Mouse (Mus musculus) urinary bladder, postnatal 36 days (tissue): ENCODE data around the gene Gm5416.
"Not testable (repeated sequence)": the region's sequence is repeated elsewhere in the genome, so short reads cannot be mapped to it uniquely, and the experiment has no call there.

Experiments used
- DNase-seq, 2 experiments: peaks; one replicate each; pipeline ENCODE4 v3.0.0; 2022; ENCODE audit warnings: low spot score in 2 of 2, mixed read lengths in 1 of 2

Gm5416 gene

DNA sequence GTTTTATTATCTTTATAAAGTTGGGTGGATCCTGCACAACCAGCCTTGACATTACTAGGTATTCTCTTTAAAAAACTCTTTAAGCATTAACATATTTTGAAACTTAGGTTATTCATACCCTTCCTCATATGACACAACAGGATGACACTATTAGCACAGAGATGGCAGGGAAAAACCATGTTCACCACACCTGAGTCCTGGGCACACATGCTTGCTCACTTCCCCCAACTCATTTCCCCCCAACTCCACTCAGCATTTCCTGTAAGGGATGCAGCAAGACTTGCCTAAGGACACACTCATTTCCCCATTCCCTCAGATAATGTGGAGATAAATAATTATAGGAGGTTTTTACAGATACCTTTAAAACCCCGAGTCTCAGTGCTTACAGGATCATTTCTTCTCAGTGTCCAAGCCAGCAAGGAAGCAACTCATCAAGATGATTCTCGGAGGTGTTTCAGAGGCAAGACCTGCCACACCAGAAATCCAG lies at the start of gene Gm5416:
Gene Gm5416, plus strand, starts transcription at position 437 of the 487 bp plus-strand sequence.
- DNase-seq: no peak

DNA sequence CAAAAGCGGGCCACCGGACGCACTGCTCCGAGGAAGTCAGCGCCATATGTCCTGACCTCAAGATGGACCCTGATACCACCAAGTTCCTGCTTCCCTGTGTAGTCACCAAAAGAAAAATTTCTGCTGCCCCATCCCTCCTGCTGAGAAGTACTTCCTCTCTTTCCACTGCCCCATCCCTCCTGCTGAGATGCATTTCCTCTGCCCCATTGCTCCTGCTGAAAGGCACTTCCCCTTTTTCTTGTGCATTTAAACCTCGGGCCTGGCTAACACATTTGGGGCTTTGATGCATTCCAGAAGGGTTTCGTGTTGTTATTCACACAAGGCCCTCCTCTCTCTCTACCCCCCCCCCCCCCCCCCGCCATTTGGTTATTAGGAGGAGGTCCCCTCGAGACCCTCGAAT lies 42.4 kb upstream of the Gm5416 start:
- not testable (repeated sequence) for DNase-seq

DNA sequence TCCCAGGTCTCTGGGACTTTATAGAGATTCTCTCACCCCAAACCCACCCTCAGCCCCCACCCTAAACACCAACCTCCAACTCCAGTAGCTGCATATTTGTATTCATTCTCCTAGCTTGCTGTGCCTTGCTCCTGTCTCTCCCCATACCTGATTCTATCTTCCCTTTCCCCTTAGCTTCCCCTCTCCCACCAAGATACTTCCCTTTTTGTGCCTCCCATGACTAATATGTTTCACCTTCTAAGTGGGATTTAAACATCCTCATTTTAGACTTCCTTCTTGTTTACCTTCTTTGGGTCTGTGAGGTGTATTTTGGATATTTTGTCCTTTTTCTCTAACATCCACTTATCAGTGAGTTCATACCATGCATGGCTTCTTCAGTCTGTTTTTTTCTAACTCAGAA lies 34.1 kb upstream of the Gm5416 start:
- DNase-seq: no peak

DNA sequence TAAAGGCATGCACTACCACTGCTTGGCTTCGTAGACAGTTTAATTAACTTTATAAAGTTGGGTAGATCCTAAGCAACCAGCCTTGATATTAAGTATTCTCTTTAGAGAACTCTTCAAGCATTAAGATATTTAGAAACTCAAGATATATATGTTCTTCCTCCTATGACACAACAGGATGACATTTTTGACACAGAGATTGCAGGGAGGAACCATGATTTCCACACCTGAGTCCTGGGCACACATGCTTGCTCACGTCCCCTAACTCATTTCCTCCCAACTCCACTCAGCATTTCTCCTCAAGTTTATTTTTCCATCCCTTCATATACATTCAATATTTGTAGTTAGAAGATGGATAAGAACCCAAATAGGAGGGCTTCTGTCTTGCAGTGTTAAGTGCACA lies 30.3 kb upstream of the Gm5416 start:
- no peak for DNase-seq

DNA sequence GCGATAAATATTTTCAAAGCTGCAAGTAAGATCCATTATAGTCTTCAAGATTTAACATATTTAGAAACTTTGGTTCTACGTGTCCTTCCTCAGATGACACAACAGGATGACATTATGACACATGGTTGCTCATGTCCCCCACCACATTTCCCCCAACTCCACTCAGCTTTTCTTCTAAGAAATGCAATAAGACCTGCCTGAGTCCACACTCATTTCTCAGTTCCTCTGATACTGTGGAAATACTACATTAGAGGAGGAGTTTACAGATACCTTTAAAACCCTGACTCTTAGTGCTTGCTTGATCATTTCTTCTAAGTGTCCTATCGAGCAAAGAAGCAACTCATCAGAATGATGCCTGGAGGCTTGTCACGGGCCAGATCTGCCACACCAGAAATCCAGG lies 26.3 kb upstream of the Gm5416 start, which contains the start of gene Gm5483:
Gene Gm5483, plus strand, starts transcription at position 301 of the 400 bp plus-strand sequence.
- not testable (repeated sequence) for DNase-seq

DNA sequence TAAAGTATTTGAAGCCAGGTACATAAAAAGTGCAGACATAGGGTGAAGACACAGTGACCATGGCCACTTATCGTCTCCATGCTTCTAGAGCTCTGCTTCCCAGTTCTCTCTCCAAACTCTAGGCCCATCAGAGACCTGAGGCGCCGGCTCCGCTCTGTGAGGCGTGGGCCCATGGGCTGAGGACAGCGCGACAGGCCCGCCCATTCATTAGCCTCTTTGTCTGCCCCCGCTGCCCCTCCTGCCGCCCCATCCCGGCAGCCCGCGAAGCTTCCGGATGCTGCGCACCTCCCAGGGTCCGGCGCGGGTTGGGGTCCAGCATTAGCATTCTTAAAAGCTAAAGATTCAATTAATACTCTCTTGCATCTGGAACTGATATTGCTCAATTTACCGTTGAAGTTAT lies 11.0 kb upstream of the Gm5416 start:
- DNase-seq: no peak

DNA sequence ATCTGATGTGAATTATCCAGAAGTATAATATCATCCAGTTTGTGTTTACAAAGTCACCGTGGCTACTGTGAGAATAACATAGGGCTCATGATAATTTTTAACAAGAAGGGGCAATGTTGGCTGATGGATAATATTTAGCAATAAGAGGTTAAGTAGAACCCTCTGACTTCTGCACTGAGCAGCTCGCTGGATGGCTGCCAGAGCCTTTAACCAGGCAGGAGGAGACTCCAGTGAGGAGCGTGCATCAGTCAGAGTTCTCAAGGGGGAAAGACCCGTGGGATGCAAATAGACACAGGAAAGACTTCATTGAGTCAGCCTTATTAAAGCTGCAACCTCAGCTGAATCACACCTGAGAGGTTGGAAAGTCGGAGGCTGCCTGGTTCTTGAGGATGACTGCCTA lies 6.4 kb upstream of the Gm5416 start:
- no peak for DNase-seq

DNA sequence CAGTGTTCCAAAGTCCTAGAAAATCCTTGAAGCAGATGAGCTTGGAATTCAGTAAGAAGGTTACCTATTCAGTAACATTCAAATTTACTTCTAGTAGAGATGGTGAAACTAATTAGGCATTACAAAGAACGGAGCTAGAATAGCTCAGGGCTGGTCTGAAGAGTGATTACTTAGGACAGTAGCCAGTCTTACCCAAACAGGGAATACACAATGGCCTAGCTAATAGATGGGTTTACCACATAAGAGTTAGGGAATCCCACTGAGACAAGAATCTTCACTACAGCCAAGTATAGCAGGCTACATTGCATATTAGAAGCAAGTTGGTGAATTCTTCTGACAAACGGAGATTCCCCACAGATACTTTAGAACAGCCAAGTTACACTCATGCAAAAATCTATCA lies 4.5 kb upstream of the Gm5416 start:
- DNase-seq: not testable (repeated sequence)

DNA sequence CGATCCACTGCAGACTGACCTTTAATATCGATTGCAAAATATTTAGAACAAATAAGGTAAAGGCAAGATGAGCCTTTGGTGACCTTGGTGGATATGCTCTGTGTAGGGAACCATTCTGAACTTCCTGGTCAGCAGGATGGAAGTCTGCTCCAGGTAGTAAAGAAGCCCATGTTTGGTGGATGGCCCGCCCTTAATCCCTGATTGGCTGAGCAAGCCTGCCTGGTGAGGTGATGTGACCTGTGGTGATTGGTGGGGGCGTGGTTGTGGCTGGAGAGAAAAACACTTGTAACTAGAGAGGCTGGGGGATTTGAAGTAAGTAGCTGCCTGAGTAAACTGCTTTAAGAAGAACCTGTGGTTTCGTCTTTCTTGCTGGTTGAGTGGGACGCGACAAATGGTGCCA lies 11.0 kb downstream of the Gm5416 start, which contains the start of gene 2010005H15Rik:
Gene 2010005H15Rik, plus strand, starts transcription at position 301 of the 400 bp plus-strand sequence.
- not testable (repeated sequence) for DNase-seq

DNA sequence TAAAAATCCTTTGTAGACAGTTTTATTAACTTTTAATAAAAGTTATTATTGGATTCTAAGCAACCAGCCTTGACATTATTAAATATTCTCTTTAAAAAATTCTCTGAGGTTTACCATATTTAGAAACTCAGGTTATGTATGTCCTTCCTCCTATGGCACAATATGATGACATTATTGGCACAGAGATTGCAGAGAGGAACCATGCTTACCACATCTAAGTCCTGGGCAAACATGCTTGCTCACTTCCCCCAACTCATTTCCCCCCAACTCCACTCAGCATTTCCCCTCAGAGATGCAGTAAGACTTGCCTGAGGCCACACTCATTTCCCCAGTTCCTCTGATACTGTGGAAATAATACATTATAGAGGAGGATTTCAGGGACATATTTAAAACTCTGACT lies 50.4 kb downstream of the Gm5416 start:
- not testable (repeated sequence) for DNase-seq
